Mouse (Mus musculus) gastrocnemius, postnatal 25 days (tissue): ENCODE data around the gene Tmem123. TPM values are rescaled to one million over a fixed set of nuclear protein-coding genes. Genes with fewer than 3 reads are reported as not detected.

Experiments used
- DNase-seq: peaks from one replicate; pipeline ENCODE4 v3.0.0; 2022
- long read RNA-seq, 2 experiments: library from polyadenylated mRNA; stranded (forward); transcript quantifications; one replicate each; pipeline ENCODE4 v2.0.0; 2021
- total RNA-seq, 2 experiments: library from RNA; stranded (reverse); gene quantifications; 1 replicate in 1 of 2; 2 replicates in 1 of 2; pipeline ENCODE4 v1.2.3; 2021

Gene Tmem123
- 10 to 100 TPM; 18.6 to 19.6 TPM for total RNA-seq
- long read RNA-seq, experiment 1, transcript Tmem123-201 (5 exons, 2,907 nt) = major isoform, 18 of 19 reads
- long read RNA-seq, experiment 1, partial matches to known transcripts = 0 of 19 reads
- long read RNA-seq, experiment 1, other reads (novel, unspliced or antisense) = 1 of 19 reads
- long read RNA-seq, experiment 2, transcript Tmem123-201 (5 exons, 2,907 nt) = major isoform, 30 of 33 reads
- long read RNA-seq, experiment 2, partial matches to known transcripts = 1 of 33 reads
- long read RNA-seq, experiment 2, other reads (novel, unspliced or antisense) = 2 of 33 reads

- DNase-seq = peak; percentile 99
These were observed at the start of gene Tmem123 for GRCm38 (mm10) chr9:7763614-7764300. Gene Tmem123, plus strand, starts transcription at chr9:7764041.

GRCm38 (mm10) chr9:7714062-7714907 is 49.6 kb upstream of the Tmem123 start:
- DNase-seq = peak; percentile 7

GRCm38 (mm10) chr9:7714908-7715175 is 49.0 kb upstream of the Tmem123 start:
- DNase-seq = no peak

- no peak for DNase-seq
These were observed 42.3 kb upstream of the Tmem123 start for GRCm38 (mm10) chr9:7721543-7721942.

GRCm38 (mm10) chr9:7728997-7729396 is 34.8 kb upstream of the Tmem123 start:
- no peak for DNase-seq

GRCm38 (mm10) chr9:7742696-7743095 is 21.1 kb upstream of the Tmem123 start:
- no peak for DNase-seq

GRCm38 (mm10) chr9:7744156-7744555 is 19.7 kb upstream of the Tmem123 start:
- no peak for DNase-seq

GRCm38 (mm10) chr9:7748881-7749280 is 15.0 kb upstream of the Tmem123 start:
- DNase-seq = no peak

GRCm38 (mm10) chr9:7749537-7749936 is 14.3 kb upstream of the Tmem123 start:
- DNase-seq = no peak

GRCm38 (mm10) chr9:7755889-7756423 is 7.9 kb upstream of the Tmem123 start:
- no peak for DNase-seq

GRCm38 (mm10) chr9:7761906-7762455 is 1.9 kb upstream of the Tmem123 start:
- no peak for DNase-seq

GRCm38 (mm10) chr9:7762741-7763140 is 1.1 kb upstream of the Tmem123 start:
- DNase-seq = no peak

GRCm38 (mm10) chr9:7764463-7764871 is 626 bp downstream of the Tmem123 start:
- DNase-seq = peak; percentile 24

GRCm38 (mm10) chr9:7765236-7765635 is 1.4 kb downstream of the Tmem123 start:
- no peak for DNase-seq

GRCm38 (mm10) chr9:7766582-7766981 is 2.7 kb downstream of the Tmem123 start:
- no peak for DNase-seq

GRCm38 (mm10) chr9:7767526-7767925 is 3.7 kb downstream of the Tmem123 start:
- no peak for DNase-seq

GRCm38 (mm10) chr9:7769081-7769480 is 5.2 kb downstream of the Tmem123 start:
- no peak for DNase-seq

- DNase-seq = no peak
These were observed 5.7 kb downstream of the Tmem123 start for GRCm38 (mm10) chr9:7769491-7769890.

GRCm38 (mm10) chr9:7772361-7772760 is 8.5 kb downstream of the Tmem123 start:
- DNase-seq = no peak

- no peak for DNase-seq
These were observed 9.1 kb downstream of the Tmem123 start for GRCm38 (mm10) chr9:7772773-7773454.

GRCm38 (mm10) chr9:7773686-7774085 is 9.8 kb downstream of the Tmem123 start:
- no peak for DNase-seq

GRCm38 (mm10) chr9:7774538-7774937 is 10.7 kb downstream of the Tmem123 start:
- DNase-seq = no peak
